Mouse (Mus musculus) WW6 (cell line): ENCODE data around the gene Hist1h2bg.
"Not testable (repeated sequence)": the region's sequence is repeated elsewhere in the genome, so short reads cannot be mapped to it uniquely, and the experiment has no call there.

Experiments
- DNase-seq: peaks from one replicate; pipeline ENCODE4 v3.0.0-alpha.2; 2013; ENCODE audit warnings: low read depth, low spot score

The Hist1h2bg gene

GRCm38 (mm10) chr13:23571022-23571503 lies at the start of gene Hist1h2bg, which contains the start of gene Hist1h2ae:
Gene Hist1h2bg (plus strand): TSS chr13:23571396.
Gene Hist1h2ae (minus strand): TSS chr13:23571220.
- no peak for DNase-seq

DNA sequence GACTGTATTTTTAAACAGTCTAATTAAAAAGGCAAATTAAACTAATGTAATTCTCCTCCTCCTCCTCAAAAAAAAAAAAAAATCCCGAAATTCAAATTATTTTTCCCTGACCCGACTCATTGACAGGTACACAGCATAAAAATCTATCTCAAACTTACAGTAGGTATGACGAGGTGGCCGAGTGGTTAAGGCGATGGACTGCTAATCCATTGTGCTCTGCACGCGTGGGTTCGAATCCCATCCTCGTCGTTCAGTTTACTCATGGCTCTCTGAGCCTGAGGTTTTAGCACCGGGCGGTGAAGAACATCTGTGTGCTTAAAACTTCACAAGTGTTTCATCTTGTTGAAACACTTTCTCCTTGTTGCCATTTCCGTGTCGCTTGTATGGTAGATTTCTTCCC lies 49.5 kb upstream of the Hist1h2bg start:
- no peak for DNase-seq

DNA sequence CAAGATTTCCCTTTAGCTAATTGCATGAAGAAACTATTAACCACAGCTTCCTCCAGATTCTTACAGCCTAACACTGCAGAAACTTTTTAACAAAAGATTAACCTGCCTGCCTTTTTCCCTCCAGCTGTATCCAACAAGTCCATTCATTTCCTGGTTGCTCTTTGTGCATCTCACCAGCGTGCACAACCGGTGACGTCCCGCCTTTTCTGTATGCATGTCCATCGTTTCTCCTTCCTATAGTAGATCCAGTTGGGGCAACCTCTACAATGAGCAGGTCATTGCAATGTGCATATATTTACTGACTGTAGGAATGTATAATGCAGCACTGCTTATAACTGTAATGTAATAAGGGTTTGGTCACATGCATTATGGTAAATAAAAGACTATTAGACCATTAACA lies 47.2 kb upstream of the Hist1h2bg start:
- no peak for DNase-seq

DNA sequence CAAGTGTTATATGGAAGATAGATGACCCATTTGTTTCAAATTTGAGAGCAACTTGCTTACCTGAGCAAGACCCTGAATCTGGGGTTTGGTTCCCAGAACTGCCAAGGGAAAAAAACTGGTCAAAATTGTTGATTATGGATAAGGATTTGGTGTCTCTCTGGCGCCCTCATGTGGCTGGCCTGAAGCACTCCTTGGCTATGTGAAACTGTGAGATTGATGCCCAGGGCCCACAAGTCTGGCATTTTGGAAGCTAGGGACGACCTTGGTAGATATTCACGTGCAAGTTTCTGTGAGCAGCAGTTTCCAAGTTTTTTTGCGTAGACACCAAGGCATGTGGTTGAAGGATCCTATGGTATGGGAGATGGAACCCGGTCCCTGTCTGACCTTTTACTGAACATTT lies 46.5 kb upstream of the Hist1h2bg start:
- DNase-seq, result no peak

- no peak for DNase-seq
Observed at GRCm38 (mm10) chr13:23525901-23526300, 45.3 kb upstream of the Hist1h2bg start.

GRCm38 (mm10) chr13:23526312-23526711 lies 44.9 kb upstream of the Hist1h2bg start:
- no peak for DNase-seq

DNA sequence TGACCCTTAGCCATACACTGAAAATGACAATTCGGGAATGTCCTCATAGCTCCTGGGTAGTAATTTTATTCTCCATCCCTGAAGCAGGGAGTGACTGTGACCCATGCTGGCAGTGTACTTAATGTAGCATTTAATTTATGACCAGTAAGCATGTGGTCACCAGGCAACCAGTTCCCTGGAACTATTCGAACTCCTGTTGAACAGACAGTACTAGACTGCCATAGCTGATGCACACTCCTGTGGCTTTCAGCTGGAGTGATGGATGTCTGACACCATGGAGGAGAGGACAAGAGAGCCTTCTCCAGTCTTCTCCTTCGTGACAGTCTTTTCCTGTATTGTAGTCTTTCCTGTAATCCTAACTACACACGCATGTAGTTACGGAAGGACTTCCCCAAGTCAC lies 42.2 kb upstream of the Hist1h2bg start:
- DNase-seq, result no peak

DNA sequence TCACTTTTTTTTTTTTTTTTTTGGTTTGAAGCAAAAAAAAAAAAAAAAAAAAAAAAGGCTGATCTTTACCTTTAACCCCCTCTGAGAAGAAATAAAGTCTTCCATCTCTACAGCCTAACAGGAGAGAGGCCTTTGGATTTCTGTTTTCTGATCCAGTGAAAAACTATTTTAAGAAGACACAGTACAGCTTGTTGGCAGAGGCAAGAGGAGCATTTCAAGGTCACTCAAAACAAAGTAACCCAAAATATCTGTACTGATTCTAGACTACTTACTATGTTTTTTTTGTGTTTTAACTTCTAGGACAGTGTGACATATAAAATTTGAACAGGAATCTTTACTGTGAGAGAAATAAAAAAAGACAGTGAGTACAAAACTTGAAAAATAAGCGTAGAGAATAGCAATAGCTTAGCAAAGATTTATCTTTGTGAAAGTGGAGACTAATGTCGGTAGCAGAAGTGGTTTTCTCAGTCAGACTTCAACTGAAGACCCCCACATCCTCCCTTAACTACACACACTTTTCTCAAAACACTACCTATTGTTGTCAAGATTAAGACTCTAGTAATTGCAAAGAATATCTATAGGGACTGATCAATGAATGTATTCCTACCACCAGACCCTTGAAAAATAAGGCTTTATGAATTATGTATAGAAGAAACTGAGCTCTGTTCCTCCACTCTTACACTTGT lies 41.6 kb upstream of the Hist1h2bg start:
- no peak for DNase-seq

GRCm38 (mm10) chr13:23530181-23530900 lies 40.9 kb upstream of the Hist1h2bg start:
- no peak for DNase-seq

GRCm38 (mm10) chr13:23530901-23531875 lies 40.0 kb upstream of the Hist1h2bg start, which contains the start of gene Hist1h4h:
Gene Hist1h4h (plus strand): TSS chr13:23531050.
- DNase-seq, result no peak

DNA sequence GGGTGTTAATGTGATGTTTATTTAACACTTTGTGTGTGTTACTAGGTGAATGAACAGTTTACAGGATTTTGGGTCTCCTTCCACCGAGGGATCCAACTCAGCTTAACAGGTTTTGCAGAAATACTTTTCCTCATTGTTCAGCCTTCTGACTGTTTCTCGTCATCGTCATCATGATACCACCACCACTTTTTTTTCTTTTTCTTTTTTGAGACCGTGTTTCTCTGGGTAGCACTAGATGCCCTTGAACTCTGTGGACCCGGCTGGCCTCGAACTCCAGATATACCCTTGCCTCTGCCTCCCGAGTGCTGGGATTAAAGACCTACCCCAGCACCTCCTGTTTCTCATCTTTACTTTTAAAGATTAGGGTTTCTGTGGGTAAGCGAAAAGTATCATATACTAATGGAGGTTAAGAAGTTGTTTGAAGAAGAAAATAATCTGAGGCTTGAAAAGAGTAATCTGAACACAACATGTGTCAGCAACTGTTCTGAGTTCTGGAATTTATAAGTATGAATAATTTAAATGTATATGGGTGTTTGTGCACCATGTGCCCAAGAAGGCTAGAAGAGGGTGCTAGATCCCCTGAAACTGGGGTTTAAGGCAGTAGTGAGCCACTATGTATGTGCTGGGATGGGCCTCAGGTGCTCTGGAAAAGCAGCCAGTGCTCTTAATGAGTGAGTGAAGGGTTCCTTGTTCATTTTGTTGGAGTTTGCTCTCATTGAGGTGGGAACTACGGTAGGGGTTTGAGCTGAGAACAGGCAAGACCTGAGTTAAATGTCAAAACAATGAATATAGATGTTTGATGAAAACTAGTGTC lies 38.7 kb upstream of the Hist1h2bg start:
- DNase-seq, result no peak

DNA sequence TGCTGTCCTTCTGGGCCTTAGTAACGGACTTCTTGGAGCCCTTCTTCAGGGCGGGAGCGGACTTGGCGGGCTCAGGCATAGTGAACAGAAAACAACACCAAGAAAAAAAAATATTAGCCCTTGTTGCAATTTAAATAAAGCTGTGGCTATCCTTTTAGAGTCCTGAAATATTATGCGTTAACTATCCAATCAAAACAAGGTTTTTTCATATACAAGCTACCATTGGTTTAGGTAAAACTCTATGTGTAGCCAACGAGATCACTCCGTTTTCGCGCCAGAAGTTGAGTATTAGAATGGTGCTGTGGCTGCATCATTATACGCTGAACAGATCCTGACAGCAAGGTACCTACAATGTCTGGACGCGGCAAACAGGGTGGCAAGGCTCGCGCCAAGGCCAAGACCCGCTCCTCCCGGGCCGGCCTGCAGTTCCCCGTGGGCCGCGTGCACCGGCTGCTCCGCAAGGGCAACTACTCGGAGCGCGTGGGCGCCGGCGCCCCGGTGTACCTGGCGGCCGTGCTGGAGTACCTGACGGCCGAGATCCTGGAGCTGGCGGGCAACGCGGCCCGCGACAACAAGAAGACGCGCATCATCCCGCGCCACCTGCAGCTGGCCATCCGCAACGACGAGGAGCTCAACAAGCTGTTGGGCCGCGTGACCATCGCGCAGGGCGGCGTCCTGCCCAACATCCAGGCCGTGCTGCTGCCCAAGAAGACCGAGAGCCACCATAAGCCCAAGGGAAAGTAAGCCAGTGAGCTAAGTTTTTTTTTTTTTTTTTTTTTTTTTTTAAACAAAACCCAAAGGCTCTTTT lies 37.4 kb upstream of the Hist1h2bg start, which contains the start of gene Hist1h2af:
Hist1h2af (plus strand) TSS at position 347 of the 808 bp plus-strand sequence.
- not testable (repeated sequence) for DNase-seq

DNA sequence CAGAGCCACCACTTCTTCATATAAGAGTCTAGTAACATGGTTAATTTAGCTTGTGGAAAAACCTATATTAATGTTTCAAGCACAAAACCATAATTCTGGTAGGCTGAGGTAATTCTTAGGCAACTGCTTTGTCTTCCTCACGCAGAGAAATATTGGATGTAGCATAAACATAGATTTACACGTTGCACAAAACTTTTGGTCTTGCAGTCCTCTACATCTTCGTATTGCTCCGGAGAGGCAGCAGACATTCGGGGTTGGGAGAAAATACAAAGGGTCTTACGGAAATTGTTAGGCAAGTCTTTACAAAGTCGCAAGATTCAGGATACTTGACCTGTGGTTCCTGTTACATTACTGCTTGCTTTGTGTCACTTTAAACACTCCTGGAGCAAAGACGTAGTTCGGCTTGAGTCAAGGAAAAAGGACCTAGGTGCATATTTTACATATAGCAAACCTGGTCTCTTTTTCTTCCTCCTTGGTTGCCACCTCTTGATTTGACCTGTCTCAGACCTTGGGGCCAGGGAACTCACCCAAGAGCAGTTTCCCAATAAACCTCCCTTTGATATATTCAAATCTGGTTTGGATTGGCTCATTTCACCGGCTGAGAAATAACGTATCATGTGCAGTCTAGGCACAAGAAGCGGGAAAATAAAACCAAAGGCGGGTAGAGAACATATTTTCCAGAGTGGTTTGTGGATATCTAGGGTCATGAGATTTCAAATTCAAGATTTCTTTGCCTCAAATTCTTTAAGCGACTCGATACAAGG lies 36.6 kb upstream of the Hist1h2bg start:
- DNase-seq, result no peak

- not testable (repeated sequence) for DNase-seq
Observed at GRCm38 (mm10) chr13:23535137-23536075, 35.8 kb upstream of the Hist1h2bg start, which contains the start of gene Hist1h3g. Gene Hist1h3g (plus strand): TSS chr13:23535422.

DNA sequence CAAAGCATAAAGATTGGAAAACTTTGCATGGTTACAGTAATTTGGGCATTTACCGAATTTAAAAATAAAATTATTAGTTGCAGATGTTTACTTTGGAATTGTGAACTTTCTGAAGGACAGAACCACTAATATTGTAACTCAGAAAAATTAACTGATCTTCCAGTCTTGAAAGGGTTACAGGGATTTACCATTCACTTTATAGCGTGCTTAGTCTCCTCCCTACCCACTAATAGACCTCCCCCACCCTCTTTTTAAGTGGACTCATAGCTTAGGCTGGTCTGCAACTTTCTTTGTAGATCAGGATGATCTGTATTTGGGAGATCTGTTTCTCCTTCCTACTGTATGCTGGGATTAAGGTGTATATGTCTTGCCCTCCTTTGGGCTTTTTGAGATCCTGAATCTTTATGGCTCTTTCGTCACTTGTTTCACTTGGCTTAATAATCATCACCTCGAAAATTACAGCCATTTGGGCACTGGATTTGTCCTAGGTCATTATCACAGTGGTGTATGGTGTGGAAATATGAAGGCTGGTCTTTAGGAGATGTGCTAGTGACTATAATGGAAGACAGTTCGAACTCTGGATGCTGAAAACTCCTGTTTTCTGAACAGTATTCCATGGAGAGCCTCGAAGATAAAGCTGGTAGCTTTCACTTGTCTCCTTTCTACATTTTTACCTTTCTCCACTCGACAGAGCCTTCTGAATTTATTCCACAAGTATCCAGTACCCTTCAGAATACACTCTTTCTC lies 34.9 kb upstream of the Hist1h2bg start:
- DNase-seq, result no peak

- DNase-seq, result no peak
Observed at GRCm38 (mm10) chr13:23537006-23537710, 34.0 kb upstream of the Hist1h2bg start.

DNA sequence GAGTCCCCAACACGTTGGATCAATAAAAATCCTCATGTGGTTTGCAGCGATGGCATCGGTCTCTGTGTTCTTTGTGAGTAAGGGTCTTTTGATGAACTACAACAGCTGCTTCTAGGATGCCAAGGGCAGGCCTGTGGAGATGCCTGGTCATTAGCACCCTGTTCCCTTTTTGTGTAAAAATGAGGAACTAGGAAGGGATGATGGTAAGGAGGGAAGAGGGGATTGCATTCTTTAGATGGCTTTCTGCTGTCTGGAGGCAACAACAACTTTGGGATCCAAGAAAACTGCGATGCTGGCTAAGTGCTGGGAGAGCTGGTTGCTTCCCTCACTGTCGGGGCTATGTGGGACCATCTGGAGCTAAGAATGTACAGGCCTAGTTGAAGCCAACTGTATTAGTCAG lies 32.9 kb upstream of the Hist1h2bg start:
- no peak for DNase-seq
